Mouse (Mus musculus): Measurements from ENCODE around the gene Lyl1. TPM values are rescaled to one million over a fixed set of nuclear protein-coding genes. Genes with fewer than 3 reads are reported as not detected.
"Not testable (repeated sequence)": the region's sequence is repeated elsewhere in the genome, so short reads cannot be mapped to it uniquely, and the experiment has no call there.

Gene Lyl1
- polyA plus RNA-seq, 1 experiment from 2014 or later: 4.3 TPM

DNA sequence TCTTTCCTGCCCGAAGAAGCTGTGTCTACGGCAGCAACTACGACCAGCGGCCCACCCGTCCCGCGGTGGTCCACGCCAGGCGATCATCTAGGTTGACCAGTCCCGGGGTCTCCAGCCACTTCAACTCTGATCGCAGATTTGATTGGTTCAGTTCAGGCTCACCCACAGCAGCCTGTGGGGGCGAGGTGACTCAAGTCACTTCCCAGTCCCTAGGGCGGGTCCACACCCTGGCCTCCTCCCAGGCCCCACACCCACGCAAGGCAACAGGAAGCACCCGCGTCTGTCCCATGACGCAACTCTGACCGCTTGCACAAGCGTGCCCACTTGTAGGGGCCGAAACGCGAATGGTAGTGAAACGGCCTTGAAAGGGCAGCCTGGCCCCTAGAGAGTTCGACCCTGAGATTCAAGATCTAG lies 39.8 kb upstream of the Lyl1 start:
- H3K9me3 ChIP-seq: no peaks in the 10 kb centered on the region
- no peaks in the 10 kb centered on the region for H3K27me3 ChIP-seq (replicated peaks; ENCODE audit: low read depth, poor library complexity, severe bottlenecking)

DNA sequence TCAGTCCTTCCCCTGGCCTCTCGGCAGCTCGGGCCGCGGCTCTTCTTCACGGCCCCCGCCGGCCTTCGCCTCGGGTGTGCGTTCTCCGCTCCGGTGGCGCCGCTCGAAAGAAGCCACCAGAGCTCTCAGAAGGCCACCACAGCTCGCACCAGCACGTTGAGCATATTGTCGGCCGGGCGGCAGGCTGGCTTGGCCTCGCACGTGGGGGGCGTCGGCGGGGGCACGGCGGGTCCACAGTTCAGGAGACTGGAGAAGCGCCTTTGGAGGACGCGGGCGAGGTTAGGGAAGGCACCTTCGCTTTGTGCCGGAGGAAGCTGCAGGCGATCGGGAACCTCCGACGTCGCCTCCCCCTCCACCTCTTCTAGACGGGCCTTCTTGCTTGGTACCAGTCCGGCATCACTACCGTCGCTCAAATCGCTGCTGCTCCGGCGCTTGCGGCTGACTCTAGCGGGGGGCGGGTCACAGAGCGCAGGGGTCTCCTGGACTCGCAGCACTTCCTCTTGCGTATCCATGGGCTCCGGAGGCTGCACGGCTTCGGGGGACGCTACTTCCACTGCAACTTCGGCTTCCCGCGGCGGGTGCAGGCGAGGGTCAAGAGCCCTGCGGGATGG lies 39.2 kb upstream of the Lyl1 start:
- Histone ChIP-seq H3K9me3 (no peaks in the 10 kb centered on the region), H3K27me3 (replicated peaks; ENCODE audit: low read depth, poor library complexity, severe bottlenecking) (no peaks in the 10 kb centered on the region), H3K4me1 (peaks cover 60% of the 10 kb centered on the region), H3K36me3 (replicated peaks) (peaks cover 11% of the 10 kb centered on the region; the same call in 1 of the 2 replicates), H3K27ac (replicated peaks) (peak overlapping the region; percentile 96), H3K4me3 (peak overlapping the region; percentile 99)
- WGBS: under 1% methylated on average over 61 of the region's 61 CpGs
- DNase-seq (ENCODE audit: low spot score): peak; percentile 76

More for the DNA sequence above, 39.8 kb upstream of the Lyl1 start:
- peak; percentile 72 for DNase-seq (ENCODE audit: low spot score)
- peaks cover 66% of the 10 kb centered on the region for H3K4me1 ChIP-seq
- under 1% methylated on average over 24 of the region's 24 CpGs for WGBS
- H3K4me3 ChIP-seq: peak overlapping the region; percentile 99
- peak overlapping the region; percentile 96 for H3K27ac ChIP-seq (replicated peaks)
- H3K36me3 ChIP-seq (replicated peaks): peaks cover 8% of the 10 kb centered on the region; the same call in 1 of the 2 replicates

DNA sequence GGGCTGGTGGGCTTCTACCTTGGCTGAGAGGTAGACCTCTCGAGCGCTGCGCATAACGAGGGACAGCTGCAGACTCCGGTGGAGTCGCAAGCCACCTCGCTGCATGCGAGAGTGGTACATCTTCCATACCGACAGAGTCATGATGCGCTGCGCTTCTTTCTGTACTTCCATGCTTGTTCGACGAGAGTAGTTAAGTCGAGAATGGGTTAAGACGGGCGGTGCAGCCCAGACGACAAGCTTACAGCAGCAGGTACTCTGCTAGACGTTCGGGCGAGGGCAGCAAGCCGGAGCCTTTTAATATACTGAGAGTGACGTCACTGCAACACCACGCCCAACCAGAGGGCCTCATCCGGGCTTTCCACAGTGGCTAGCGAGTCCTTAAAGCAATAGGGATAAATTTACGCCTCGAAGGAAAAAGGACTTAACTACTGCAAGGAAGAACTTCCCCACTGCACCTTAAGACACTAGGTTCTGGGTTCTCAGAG lies 38.6 kb upstream of the Lyl1 start, which contains the start of gene Ier2:
Ier2 (minus strand) TSS at position 272 of the 485 bp plus-strand sequence.
- Histone ChIP-seq H3K27me3 (replicated peaks; ENCODE audit: low read depth, poor library complexity, severe bottlenecking) (no peaks in the 10 kb centered on the region), H3K9me3 (no peaks in the 10 kb centered on the region), H3K4me1 (peaks cover 54% of the 10 kb centered on the region), H3K36me3 (replicated peaks) (peaks cover 11% of the 10 kb centered on the region; the same call in 1 of the 2 replicates), H3K4me3 (peak within 1 kb of the TSS; percentile 99), H3K27ac (replicated peaks) (peak within 1 kb of the TSS; percentile 96)
- WGBS: under 1% methylated on average over 27 of the region's 27 CpGs
- DNase-seq (ENCODE audit: low spot score): peak; percentile 96

DNA sequence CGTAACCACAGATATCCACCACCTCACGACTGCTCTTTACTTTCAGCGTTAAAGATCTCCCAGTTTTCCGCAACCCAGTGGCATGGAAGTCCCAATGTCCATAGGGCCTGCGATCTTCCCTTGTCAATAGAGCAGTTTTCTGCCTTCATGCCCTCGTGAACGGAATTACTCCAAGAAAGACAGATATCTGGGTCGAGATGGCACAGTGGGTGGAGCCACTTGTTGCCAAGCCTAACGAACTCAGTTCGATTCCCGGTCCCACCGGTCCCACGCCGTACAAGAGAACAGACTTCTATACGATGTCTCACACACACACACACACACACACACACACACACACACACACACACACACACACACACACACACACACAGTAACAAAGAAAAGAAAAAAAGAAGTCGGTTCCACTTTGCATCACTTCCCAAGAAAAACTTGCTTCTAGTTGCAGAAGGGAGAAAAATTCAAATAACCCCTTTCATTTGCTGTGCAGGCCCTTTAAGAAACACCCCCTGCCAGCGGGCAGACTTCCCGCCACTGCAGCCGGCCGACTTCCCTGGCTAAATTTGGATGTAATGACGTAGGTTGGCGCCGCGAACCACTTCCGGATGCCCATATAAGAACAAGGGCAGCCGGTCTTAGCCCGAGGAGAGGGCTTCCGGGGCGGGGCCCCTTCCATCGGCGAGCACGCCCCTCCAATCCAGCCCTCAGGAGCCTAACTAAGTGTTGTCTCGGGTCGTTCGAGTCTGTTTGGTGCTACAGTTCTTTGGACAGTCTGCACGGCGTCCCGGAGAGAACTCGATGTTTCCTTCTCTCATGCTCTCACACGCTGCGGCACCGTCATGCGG lies 37.6 kb upstream of the Lyl1 start:
- DNase-seq (ENCODE audit: low spot score): peak; percentile 98
- peaks cover 22% of the 10 kb centered on the region for H3K36me3 ChIP-seq (replicated peaks)
- no peaks in the 10 kb centered on the region for H3K27me3 ChIP-seq (replicated peaks; ENCODE audit: low read depth, poor library complexity, severe bottlenecking)
- peak overlapping the region; percentile 99 for H3K4me3 ChIP-seq
- WGBS: 4% methylated on average over 43 of the region's 43 CpGs
- H3K27ac ChIP-seq (replicated peaks): peak overlapping the region; percentile 96
- no peaks in the 10 kb centered on the region for H3K9me3 ChIP-seq
- H3K4me1 ChIP-seq: peaks cover 43% of the 10 kb centered on the region

DNA sequence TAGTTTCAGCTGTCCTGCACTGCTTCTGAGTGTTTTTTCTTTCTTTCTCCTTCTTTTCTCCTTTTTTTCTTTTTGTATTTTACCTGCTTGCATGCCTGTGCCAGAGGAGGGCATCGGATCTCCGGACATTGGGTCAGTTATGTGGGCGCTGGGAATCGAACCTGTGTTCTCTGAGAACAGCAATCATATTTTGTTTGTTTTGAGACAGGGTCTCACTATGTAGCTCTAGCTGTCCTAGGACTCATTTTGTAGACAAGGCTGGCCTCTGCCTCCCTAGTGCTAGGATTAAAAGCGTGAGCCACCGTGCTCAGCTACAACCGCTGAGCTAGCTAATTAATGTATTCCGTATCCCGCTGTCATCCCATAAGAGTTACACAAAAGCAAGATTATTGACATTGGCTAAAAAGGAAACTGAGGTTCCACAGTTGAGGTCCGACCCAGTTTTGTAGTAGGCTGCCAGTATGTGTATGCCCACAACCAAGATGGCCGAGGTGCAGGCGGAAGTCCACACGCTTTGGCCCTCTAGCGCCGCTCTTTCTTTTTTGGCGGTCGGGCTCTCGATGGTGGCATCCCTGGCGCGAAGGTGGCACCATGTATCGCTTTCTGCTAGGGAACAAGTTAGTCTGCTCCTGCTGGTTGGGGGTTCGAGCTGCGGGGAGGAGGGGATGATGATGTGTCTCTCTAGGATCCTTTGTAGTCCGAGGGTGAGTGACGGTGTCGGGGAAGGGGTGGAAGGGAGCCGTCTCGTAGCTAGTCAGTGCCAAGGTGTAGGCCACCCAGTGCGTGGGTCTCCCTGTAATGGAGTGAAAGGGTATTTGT lies 36.5 kb upstream of the Lyl1 start:
- Histone ChIP-seq H3K4me1 (peaks cover 32% of the 10 kb centered on the region), H3K4me3 (peak overlapping the region; percentile 99), H3K9me3 (no peaks in the 10 kb centered on the region), H3K36me3 (replicated peaks) (peaks cover 32% of the 10 kb centered on the region), H3K27me3 (replicated peaks; ENCODE audit: low read depth, poor library complexity, severe bottlenecking) (no peaks in the 10 kb centered on the region), H3K27ac (replicated peaks) (peak overlapping the region; percentile 96)
- DNase-seq (ENCODE audit: low spot score): peak; percentile 84
- WGBS: under 1% methylated on average over 29 of the region's 29 CpGs

DNA sequence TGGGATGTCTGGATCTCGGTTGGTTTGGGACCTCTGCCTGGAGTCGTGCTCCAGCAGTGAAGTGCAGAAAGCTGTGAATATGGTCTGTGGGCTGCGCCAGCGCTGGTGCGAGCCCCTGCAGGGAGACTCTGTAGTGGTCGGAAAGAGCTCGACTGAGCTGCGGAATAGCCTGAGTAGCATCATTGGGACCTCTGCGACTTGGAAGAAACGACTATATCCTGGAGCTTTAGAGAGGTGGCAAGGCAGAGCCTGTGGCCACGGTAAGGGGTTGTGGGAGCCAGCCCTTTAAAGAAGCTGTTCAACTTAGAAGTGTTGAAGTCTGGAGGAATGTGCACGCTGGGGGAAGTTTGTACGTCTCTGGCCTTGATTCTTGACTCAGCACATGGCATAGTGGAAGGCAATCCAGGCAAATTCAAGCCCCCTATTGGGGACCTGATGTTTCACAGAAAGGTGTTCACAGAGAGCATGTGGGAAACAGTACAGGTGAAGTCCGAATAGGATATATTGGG lies 35.8 kb upstream of the Lyl1 start:
- Histone ChIP-seq H3K36me3 (replicated peaks) (peaks cover 38% of the 10 kb centered on the region), H3K27me3 (replicated peaks; ENCODE audit: low read depth, poor library complexity, severe bottlenecking) (no peaks in the 10 kb centered on the region), H3K27ac (replicated peaks) (peak overlapping the region; percentile 96), H3K4me1 (peaks cover 26% of the 10 kb centered on the region), H3K9me3 (no peaks in the 10 kb centered on the region), H3K4me3 (peak overlapping the region; percentile 99)
- DNase-seq (ENCODE audit: low spot score): no peak
- WGBS: 2% methylated on average over 14 of the region's 14 CpGs

DNA sequence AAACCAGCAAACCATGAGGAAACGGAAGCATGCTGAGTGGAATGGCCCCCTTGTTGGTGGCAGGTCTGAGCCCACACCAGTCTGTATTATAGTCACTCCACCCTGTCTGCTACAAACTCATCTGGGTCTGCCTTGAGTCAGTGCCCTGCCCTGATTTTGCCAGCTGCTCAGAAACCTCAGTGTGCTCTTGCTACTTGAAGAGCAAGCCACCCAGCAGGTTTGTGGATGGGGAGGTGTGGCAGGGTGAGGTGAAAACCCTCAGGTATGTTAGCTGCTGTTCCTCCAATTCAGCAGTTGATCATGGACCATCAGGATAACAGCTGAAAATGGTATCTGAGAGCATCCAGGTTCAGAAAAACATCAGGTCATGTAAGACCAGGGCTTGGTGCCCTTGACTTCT lies 33.2 kb upstream of the Lyl1 start:
- Histone ChIP-seq H3K36me3 (replicated peaks) (peaks cover 60% of the 10 kb centered on the region), H3K27ac (replicated peaks) (no peak overlapping the region), H3K4me1 (peaks cover 18% of the 10 kb centered on the region), H3K9me3 (no peaks in the 10 kb centered on the region), H3K4me3 (0 out of 2 replicates have a peak overlapping the region, but pooled peaks have one; percentile 3), H3K27me3 (replicated peaks; ENCODE audit: low read depth, poor library complexity, severe bottlenecking) (no peaks in the 10 kb centered on the region)
- DNase-seq (ENCODE audit: low spot score): no peak
- 85% methylated on average over 1 of the region's 1 CpGs for WGBS

DNA sequence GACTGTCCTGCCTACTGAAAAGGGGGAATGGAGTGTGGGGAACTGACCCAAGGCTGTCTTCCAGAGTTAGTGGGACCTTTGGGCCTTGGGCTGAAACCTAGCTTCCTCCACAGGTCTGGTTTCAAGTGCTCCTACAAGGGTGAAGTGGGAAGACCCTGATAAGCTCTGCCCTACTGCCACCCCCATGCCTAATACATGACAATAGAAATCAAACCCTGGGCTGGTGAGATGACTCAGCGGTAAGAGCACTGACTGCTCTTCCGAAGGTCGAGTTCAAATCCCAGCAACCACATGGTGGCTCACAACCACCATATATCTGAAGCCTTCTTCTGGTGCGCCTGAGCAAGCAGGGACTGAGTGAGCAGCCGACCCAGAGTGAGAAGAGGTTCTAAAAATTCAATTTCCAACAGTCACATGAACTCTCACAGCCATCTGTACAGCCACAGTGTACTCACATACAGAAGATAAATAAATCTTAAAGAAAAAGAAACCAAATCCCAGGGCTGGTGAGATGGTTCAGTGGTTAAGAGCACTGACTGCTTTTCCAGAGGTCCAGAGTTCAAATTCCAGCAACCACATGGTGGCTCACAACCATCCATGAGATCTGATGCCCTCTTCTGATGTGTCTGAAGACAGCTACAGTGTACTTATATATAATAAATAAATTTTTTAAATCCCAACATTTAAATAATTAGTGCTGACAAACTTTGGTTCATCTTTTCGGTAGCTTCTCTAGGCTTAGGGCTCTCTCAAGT lies 32.3 kb upstream of the Lyl1 start:
- no peak overlapping the region for H3K4me3 ChIP-seq
- no peaks in the 10 kb centered on the region for H3K9me3 ChIP-seq
- no peaks in the 10 kb centered on the region for H3K27me3 ChIP-seq (replicated peaks; ENCODE audit: low read depth, poor library complexity, severe bottlenecking)
- no peak overlapping the region for H3K27ac ChIP-seq (replicated peaks)
- peaks cover 12% of the 10 kb centered on the region for H3K4me1 ChIP-seq
- no peak for DNase-seq (ENCODE audit: low spot score)
- peaks cover 69% of the 10 kb centered on the region for H3K36me3 ChIP-seq (replicated peaks)
- WGBS: 88% methylated on average over 6 of the region's 6 CpGs

DNA sequence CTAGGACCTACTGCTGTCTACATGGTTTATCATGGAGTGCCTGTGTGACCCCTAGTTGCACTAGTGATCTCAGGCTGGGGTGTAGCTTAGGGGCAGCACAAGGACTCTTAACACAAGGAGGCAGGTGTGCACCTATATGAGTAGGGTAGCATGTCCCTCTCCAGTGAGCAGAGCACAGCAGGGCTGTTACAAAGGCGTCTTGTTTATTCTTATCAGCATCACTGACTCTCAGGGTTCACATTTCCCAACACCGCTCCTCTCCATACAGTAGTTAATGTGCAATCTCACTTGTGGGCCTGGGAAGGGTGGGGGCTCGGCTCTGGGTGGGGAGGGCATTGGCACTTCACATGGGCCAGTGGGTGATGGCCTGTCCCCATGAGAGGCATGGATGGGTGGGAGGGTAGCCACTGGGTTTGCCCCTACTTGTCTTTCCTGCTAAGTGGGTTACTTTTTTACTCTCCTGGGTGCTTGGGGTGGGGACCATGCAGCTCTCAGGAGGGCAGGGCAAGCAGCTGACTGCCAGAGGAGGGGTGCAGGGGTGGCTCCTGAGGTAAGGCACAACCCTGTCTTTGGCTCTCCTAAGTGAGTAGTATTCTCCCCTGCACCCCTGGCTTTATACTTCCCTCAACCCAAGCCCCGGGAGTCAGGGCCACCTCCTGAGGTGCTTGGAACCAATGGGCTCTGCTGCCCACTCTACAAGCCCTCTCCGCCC lies 30.8 kb upstream of the Lyl1 start:
- peaks cover 84% of the 10 kb centered on the region for H3K36me3 ChIP-seq (replicated peaks)
- DNase-seq (ENCODE audit: low spot score); H3K27ac ChIP-seq (replicated peaks); H3K4me1 ChIP-seq; H3K9me3 ChIP-seq; H3K27me3 ChIP-seq (replicated peaks; ENCODE audit: low read depth, poor library complexity, severe bottlenecking); H3K4me3 ChIP-seq: not testable (repeated sequence)
- 94% methylated on average over 5 of the region's 5 CpGs for WGBS

DNA sequence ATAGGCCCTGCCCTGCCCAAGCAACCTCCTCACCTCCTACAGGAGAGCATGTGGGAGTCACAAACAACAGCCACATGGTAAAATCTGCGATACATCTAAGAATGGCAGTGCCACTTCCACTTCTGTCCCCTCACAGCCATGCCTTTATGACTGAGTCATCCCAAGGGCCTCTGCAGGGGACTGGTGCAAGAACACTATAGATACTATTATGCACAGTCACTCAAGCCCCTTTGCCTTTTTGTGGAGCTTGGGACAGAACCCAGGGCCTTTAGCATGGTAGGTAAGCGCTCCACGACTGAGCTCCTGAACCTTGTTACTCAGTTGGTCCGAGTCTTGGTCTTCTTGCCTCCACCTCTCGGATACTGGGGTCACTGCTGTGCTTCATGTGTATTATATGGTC lies 24.0 kb upstream of the Lyl1 start:
- Histone ChIP-seq H3K27ac (replicated peaks) (no peak overlapping the region), H3K9me3 (no peaks in the 10 kb centered on the region), H3K36me3 (replicated peaks) (peaks cover 90% of the 10 kb centered on the region), H3K27me3 (replicated peaks; ENCODE audit: low read depth, poor library complexity, severe bottlenecking) (no peaks in the 10 kb centered on the region), H3K4me3 (no peak overlapping the region), H3K4me1 (no peaks in the 10 kb centered on the region)
- WGBS: 93% methylated on average over 5 of the region's 5 CpGs
- DNase-seq (ENCODE audit: low spot score): no peak

DNA sequence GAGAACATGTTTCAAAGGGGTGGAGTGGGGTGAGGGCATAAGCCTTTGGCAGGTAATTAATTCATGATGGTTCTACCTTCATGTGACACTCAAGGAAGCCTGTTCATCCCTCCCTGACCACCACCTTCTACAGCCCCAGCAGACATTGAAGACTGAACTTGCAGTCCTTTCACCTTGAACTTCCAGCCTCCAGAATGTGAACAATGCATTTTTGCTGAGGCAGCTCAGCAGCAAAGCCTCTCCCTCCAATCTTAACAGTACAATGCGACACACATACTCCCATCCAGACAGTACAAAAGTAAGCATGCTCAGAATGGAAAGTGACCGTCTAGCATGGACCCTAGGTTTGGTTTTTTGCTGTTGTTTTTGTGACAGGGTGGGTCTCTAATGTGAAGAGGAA lies 19.8 kb upstream of the Lyl1 start:
- H3K4me3 ChIP-seq: no peak overlapping the region
- peaks cover 80% of the 10 kb centered on the region for H3K36me3 ChIP-seq (replicated peaks)
- no peak for DNase-seq (ENCODE audit: low spot score)
- H3K27me3 ChIP-seq (replicated peaks; ENCODE audit: low read depth, poor library complexity, severe bottlenecking): no peaks in the 10 kb centered on the region
- H3K4me1 ChIP-seq: peaks cover 19% of the 10 kb centered on the region
- H3K27ac ChIP-seq (replicated peaks): no peak overlapping the region
- H3K9me3 ChIP-seq: no peaks in the 10 kb centered on the region
- 93% methylated on average over 2 of the region's 2 CpGs for WGBS
